9 mouse cellular contexts compared by ENCODE assay signal in the genomic region with DNA sequence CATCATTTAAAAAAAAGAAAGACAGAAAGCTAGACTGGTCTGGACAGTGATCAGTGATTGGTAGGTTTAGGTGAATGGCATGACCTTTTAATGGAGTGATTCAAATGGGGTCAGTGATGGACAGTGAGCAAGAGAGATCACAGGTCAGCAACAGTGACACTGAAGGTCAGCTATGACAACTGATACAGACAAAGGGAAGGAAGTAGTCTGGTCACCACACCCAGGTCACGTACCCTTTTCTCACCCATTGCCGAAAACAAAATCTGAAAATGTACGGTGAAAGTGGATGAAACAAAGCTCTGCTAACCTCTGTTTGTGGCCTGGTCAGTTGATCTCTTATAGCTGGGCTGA. TPM values are rescaled to one million over a fixed set of nuclear protein-coding genes. Genes with fewer than 3 reads are reported as not detected.
DNase-seq lines count a peak whose midpoint lies in the region; ATAC-seq and TF ChIP-seq lines count a peak whose summit lies in the region.
"Had no signal": no experiment of that assay in that cellular context is flagged by ENCODE, and none has a peak within 500 bp of the region (broad histone marks: within the 10 kb centered on the region; RNA-seq: fewer than 3 reads in every experiment).

No protein-coding gene starts in this region.

- H3K4me2 ChIP-seq in kidney, embryonic 16.5 days (replicated peaks; ENCODE audit: low read depth, low read length), result no peak overlapping the region; the same call in 1 of the 2 replicates

- H3K27me3 ChIP-seq in kidney, embryonic 16.5 days (ENCODE audit: insufficient read depth, low read length), result no peaks in the 10 kb centered on the region

- 43% methylated on average over 3 of the region's 3 CpGs for WGBS in kidney, embryonic 16.5 days

- H3K4me3 ChIP-seq in gastrocnemius, adult 2 months, result peak overlapping the region; percentile 57
- H3K4me3 ChIP-seq in kidney, embryonic 16.5 days (ENCODE audit: low read length), result no peak overlapping the region
- no peak overlapping the region for H3K4me3 ChIP-seq in brown adipose tissue, adult 24 weeks (ENCODE audit: insufficient read depth, low read depth, low read length)

- 0 out of 2 replicates have a peak, but pooled peaks cover 4% of the 10 kb centered on the region for H3K4me1 ChIP-seq in kidney, embryonic 16.5 days (ENCODE audit: insufficient read depth, low read length)
- peaks cover 12% of the 10 kb centered on the region; the same call in 1 of the 2 replicates for H3K4me1 ChIP-seq in brown adipose tissue, adult 24 weeks (ENCODE audit: control insufficient read depth, insufficient read depth, insufficient read length, low read length)

- no peak for DNase-seq in gastrocnemius, adult 2 months
- no peak for DNase-seq in gastrocnemius, postnatal 14 days
- no peak for DNase-seq in kidney, postnatal 14 days
- peak; percentile 38 to 43 for DNase-seq in kidney, postnatal 36 days
- no peak for DNase-seq in frontal cortex, postnatal 36 days (ENCODE audit: low spot score in 2 of 2)

- no peak overlapping the region for H3K9ac ChIP-seq in kidney, embryonic 16.5 days (replicated peaks; ENCODE audit: low read length)

- no peaks in the 10 kb centered on the region for H3K36me3 ChIP-seq in kidney, embryonic 16.5 days (ENCODE audit: insufficient read depth, low read length)

- intact Hi-C loops in gastrocnemius, adult 2 months (cut with DNase I), result no loop called here
- intact Hi-C loops in gastrocnemius, postnatal 14 days (cut with DNase I; ENCODE audit: low total_unique reads), result no loop called here

- H3K9me3 ChIP-seq in kidney, embryonic 16.5 days (ENCODE audit: low read length), result no peaks in the 10 kb centered on the region

- no peak for TF ChIP-seq CTCF in gastrocnemius, adult 2 months (IDR thresholded peaks at IDR 0.05)

- peak; percentile 14; the same call in 1 of the 2 replicates for ATAC-seq in kidney, embryonic 16.5 days (ENCODE audit: low FRiP score, low TSS enrichment)
- ATAC-seq in megakaryocyte progenitor cell, adult 5-6 weeks (replicated peaks; ENCODE audit: poor library complexity), result no peak

- peak overlapping the region; percentile 38; the same call in 1 of the 2 replicates for H3K27ac ChIP-seq in gastrocnemius, adult 2 months
- no peak overlapping the region for H3K27ac ChIP-seq in kidney, embryonic 16.5 days (ENCODE audit: low read length)
- peak overlapping the region; percentile 8; the same call in 1 of the 2 replicates for H3K27ac ChIP-seq in brown adipose tissue, adult 24 weeks (replicated peaks; ENCODE audit: low read depth, low read length)

RNA-seq across cellular contexts. Expression of a gene that starts 28.9 kb away (rescaled TPM):
- under 1 TPM; 0.03 to 0.14 TPM for total RNA-seq in gastrocnemius, adult 2 months (2021)
- total RNA-seq in gastrocnemius, postnatal 14 days (2021), result under 1 TPM; 0.04 TPM
- polyA plus RNA-seq in kidney, embryonic 16.5 days (2015; fragmentation: Nextera tagmentation; extraction: Ambion mirVana), result 0.04 and 0.18 TPM in 2 replicates
- polyA plus RNA-seq in brown adipose tissue, adult 24 weeks (2012; ENCODE audit: insufficient read depth, insufficient read length, missing spikeins), result not detected in 2 replicates
- total RNA-seq in megakaryocyte progenitor cell, adult 5-6 weeks (2015), result not detected in 2 replicates
- total RNA-seq in megakaryocyte progenitor cell, adult 5-6 weeks (2017), result not detected in 2 replicates
- polyA plus RNA-seq: liver, embryonic 16.5 days had no signal

Comparison
In these comparisons a context has a peak if more than half of its experiments do, and no peak if none do; other contexts are left out.
1. DNase-seq: peak in kidney, postnatal 36 days (2 of 2); none in gastrocnemius, adult 2 months (single experiment), gastrocnemius, postnatal 14 days (single experiment), kidney, postnatal 14 days (single experiment) and frontal cortex, postnatal 36 days (0 of 2).